Mouse (Mus musculus) liver, embryonic 14.5 days (tissue): Measurements from ENCODE around the gene Idh1.

Source experiments
- CTCF ChIP-seq: IDR thresholded peaks from 2 replicates; pipeline ENCODE4 v1.5.1; 2016; ENCODE audit warnings: antibody characterized with exemption, low read depth, control low read depth
- EP300 ChIP-seq: IDR thresholded peaks from 2 replicates; pipeline ENCODE4 v1.6.1; 2016; ENCODE audit warnings: antibody characterized with exemption, low read depth

- TF ChIP-seq CTCF (no peak), EP300 (no peak)
Measured at GRCm38 (mm10) chr1:65162210-65162609, 24.1 kb downstream of the Idh1 start.
